Mouse (Mus musculus) heart, embryonic 16.5 days (tissue): ENCODE measurements at regions not wholly inside any gene's neighbourhood (a gene's known extent, or its start where the extent isn't known, plus 50 kb on each side); places are given as distances from the start of the nearest gene placed in this dataset.
A peak's percentile ranks its signal among the peaks of the same experiment; 100 is the strongest.

Experiments
- ATAC-seq: fragments of 200-750 bp; cut with Nextera tagmentation; replicated peaks from 2 replicates; pipeline ENCODE4 v1.8.0; 2017; ENCODE audit warnings: moderate number of reproducible peaks; ENCODE audit not compliant: insufficient read depth, low FRiP score; ENCODE audit errors: extremely low read depth
- H3K27ac ChIP-seq: fragments of 300-500 bp; sonication (generic); 2 replicates; pipeline ENCODE4 v1.5.1; 2014; ENCODE audit warnings: mild to moderate bottlenecking, low read length, control low read depth, moderate library complexity
- H3K27me3 ChIP-seq: fragments of 300-500 bp; sonication (generic); 2 replicates; pipeline ENCODE4 v1.6.1; 2014; ENCODE audit warnings: low read length, mixed read lengths; ENCODE audit not compliant: control insufficient read depth, insufficient read depth
- H3K36me3 ChIP-seq: fragments of 300-500 bp; sonication (generic); 2 replicates; pipeline ENCODE4 v1.6.1; 2014; ENCODE audit not compliant: control insufficient read depth, insufficient read depth
- H3K4me1 ChIP-seq: fragments of 300-500 bp; sonication (generic); 2 replicates; pipeline ENCODE4 v1.6.1; 2014; ENCODE audit warnings: low read length, mixed read lengths; ENCODE audit not compliant: control insufficient read depth, insufficient read depth
- H3K4me2 ChIP-seq: fragments of 300-500 bp; sonication (generic); 2 replicates; pipeline ENCODE4 v1.6.1; 2014; ENCODE audit warnings: low read depth, mild to moderate bottlenecking, control low read depth, low read length
- H3K4me3 ChIP-seq: fragments of 300-500 bp; sonication (generic); 2 replicates; pipeline ENCODE4 v1.5.1; 2014; ENCODE audit warnings: mild to moderate bottlenecking, control low read depth, low read length
- H3K9ac ChIP-seq: fragments of 300-500 bp; sonication (generic); 2 replicates; pipeline ENCODE4 v1.6.1; 2014; ENCODE audit warnings: low read length, control low read depth
- H3K9me3 ChIP-seq: fragments of 300-500 bp; sonication (generic); replicated peaks from 2 replicates; pipeline ENCODE4 v1.6.1; 2016; ENCODE audit warnings: low read length; ENCODE audit not compliant: control insufficient read depth
- WGBS: fragments of 180-500 bp; shearing (Covaris S2); extraction: QIAGEN DNeasy Blood & Tissue Kit; methylation state at CpG from one replicate; pipeline ENCODE4 v1.1.7; 2014; 5-methylcytosine and 5-hydroxymethylcytosine counted together

DNA sequence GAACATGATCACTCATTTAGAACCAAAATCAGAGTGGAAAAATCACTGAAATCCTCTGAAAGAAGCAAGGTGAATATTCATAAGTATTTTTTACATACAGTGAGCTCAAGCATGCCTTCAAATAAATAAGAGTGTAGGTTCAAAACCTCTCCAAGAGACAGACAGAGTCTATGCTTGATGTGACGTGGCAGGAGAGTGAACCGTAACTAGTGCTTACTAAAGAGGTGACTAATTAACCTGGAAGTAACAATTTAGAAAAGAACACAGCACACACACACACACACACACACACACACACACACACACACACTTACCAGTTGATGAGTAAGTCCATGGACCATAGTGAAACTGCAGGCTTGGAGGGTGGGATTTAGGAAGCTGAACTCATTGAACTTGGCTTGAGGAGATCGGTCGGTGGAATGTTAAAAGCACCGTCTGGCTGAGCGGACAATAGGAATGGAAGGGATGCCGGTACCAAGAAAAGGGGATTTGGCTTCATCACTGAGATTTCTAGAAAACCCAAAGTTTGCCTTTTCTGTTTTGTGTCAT is 802.4 kb downstream of the Defb40 start:
- Histone ChIP-seq H3K9ac (no peak overlapping the region), H3K4me2 (no peak overlapping the region), H3K36me3 (no peaks in the 10 kb centered on the region), H3K27ac (no peak overlapping the region), H3K4me3 (no peak overlapping the region), H3K9me3 (no peaks in the 10 kb centered on the region), H3K4me1 (no peaks in the 10 kb centered on the region), H3K27me3 (no peaks in the 10 kb centered on the region)
- 82% methylated on average over 7 of the region's 7 CpGs for WGBS
- ATAC-seq, result no peak

- no peak overlapping the region for H3K9ac ChIP-seq
- no peak for ATAC-seq
- 62% methylated on average over 6 of the region's 6 CpGs for WGBS
- H3K9me3 ChIP-seq, result no peaks in the 10 kb centered on the region
- no peaks in the 10 kb centered on the region for H3K4me1 ChIP-seq
- no peak overlapping the region for H3K27ac ChIP-seq
- H3K4me3 ChIP-seq, result no peak overlapping the region
- no peaks in the 10 kb centered on the region for H3K36me3 ChIP-seq
- no peak overlapping the region for H3K4me2 ChIP-seq
- H3K27me3 ChIP-seq, result no peaks in the 10 kb centered on the region
These were observed 819.4 kb downstream of the Defb40 start for GRCm38 (mm10) chr8:18158619-18159018.

GRCm38 (mm10) chr8:18115333-18116044 is 862.6 kb downstream of the Defb40 start:
- Histone ChIP-seq H3K9me3 (no peaks in the 10 kb centered on the region), H3K27me3 (no peaks in the 10 kb centered on the region), H3K27ac (no peak overlapping the region), H3K36me3 (no peaks in the 10 kb centered on the region), H3K4me1 (no peaks in the 10 kb centered on the region), H3K9ac (no peak overlapping the region), H3K4me3 (no peak overlapping the region), H3K4me2 (no peak overlapping the region)
- ATAC-seq, result peak; percentile 67
- 32% methylated on average over 5 of the region's 5 CpGs for WGBS

- ATAC-seq, result no peak
- no peaks in the 10 kb centered on the region for H3K9me3 ChIP-seq
- no peak overlapping the region for H3K4me3 ChIP-seq
- H3K9ac ChIP-seq, result no peak overlapping the region
- no peak overlapping the region for H3K4me2 ChIP-seq
- WGBS, result 68% methylated on average over 5 of the region's 5 CpGs
- no peak overlapping the region for H3K27ac ChIP-seq
- no peaks in the 10 kb centered on the region for H3K4me1 ChIP-seq
- H3K36me3 ChIP-seq, result no peaks in the 10 kb centered on the region
- H3K27me3 ChIP-seq, result no peaks in the 10 kb centered on the region
These were observed 864.8 kb downstream of the Defb40 start for GRCm38 (mm10) chr8:18113262-18113661.

- H3K27ac ChIP-seq, result no peak overlapping the region
- 55% methylated on average over 2 of the region's 2 CpGs for WGBS
- no peak for ATAC-seq
- no peak overlapping the region for H3K4me2 ChIP-seq
- H3K4me3 ChIP-seq, result no peak overlapping the region
- H3K27me3 ChIP-seq, result no peaks in the 10 kb centered on the region
- H3K9me3 ChIP-seq, result no peaks in the 10 kb centered on the region
- H3K9ac ChIP-seq, result no peak overlapping the region
- no peaks in the 10 kb centered on the region for H3K36me3 ChIP-seq
- H3K4me1 ChIP-seq, result no peaks in the 10 kb centered on the region
These were observed 868.6 kb downstream of the Defb40 start for GRCm38 (mm10) chr8:18109480-18109879.

DNA sequence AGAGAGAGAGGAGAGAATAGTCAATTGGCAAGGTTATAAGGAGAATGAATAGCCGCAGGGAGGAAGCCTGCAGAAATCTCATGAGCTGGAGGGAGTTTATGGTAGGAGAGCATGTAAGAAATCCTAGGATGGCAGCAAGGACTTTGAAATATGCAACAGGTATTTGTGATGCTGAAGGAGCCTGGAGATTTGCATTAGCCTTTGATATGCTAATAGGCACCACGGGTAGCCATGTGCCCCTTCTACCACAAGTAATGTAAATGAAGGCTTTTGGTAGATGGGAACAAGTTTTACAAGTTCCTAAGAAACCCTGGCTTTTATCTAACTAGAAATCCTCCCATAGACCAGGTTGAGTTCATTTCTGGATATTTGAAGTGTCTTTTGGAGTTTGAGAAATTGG is 871.2 kb downstream of the Defb40 start:
- Histone ChIP-seq H3K36me3 (no peaks in the 10 kb centered on the region), H3K27me3 (no peaks in the 10 kb centered on the region), H3K4me2 (no peak overlapping the region), H3K4me3 (no peak overlapping the region), H3K4me1 (no peaks in the 10 kb centered on the region), H3K27ac (no peak overlapping the region), H3K9ac (no peak overlapping the region), H3K9me3 (no peaks in the 10 kb centered on the region)
- WGBS, result 50% methylated on average over 2 of the region's 2 CpGs
- ATAC-seq, result no peak

GRCm38 (mm10) chr8:18065456-18065855 is 912.6 kb downstream of the Defb40 start:
- H3K9ac ChIP-seq, result no peak overlapping the region
- no peaks in the 10 kb centered on the region for H3K36me3 ChIP-seq
- H3K9me3 ChIP-seq, result no peaks in the 10 kb centered on the region
- H3K27ac ChIP-seq, result no peak overlapping the region
- no peaks in the 10 kb centered on the region for H3K27me3 ChIP-seq
- no peak overlapping the region for H3K4me3 ChIP-seq
- H3K4me2 ChIP-seq, result no peak overlapping the region
- H3K4me1 ChIP-seq, result no peaks in the 10 kb centered on the region
- WGBS, result 64% methylated on average over 3 of the region's 3 CpGs
- no peak for ATAC-seq

- 67% methylated on average over 2 of the region's 2 CpGs for WGBS
- no peaks in the 10 kb centered on the region for H3K27me3 ChIP-seq
These were observed 918.5 kb downstream of the Defb40 start for GRCm38 (mm10) chr8:18059526-18059925.

DNA sequence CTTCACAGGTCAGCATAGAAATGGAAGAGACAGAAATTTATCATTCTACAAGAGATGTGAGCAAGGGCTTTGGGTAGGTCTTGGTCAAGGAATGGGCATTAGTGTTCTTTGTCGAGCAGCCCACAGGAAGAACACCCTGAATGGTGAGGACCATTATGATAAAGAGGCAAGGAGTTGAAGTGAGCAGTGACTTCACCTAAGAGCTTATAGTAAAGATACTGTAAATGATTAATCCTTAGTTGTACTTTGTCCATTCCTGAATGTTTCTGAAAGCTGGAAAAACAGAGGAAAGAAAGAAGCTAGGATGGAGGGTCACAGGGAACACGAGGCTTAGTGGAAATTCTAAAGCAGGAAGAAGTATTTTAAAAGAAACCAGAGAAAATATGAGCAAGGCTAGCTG is 956.9 kb downstream of the Defb40 start:
- H3K9ac ChIP-seq, result no peak overlapping the region
- H3K9me3 ChIP-seq, result no peaks in the 10 kb centered on the region
- H3K36me3 ChIP-seq, result no peaks in the 10 kb centered on the region
- H3K4me3 ChIP-seq, result no peak overlapping the region
- WGBS, result 55% methylated on average over 2 of the region's 2 CpGs
- H3K4me1 ChIP-seq, result no peaks in the 10 kb centered on the region
- no peaks in the 10 kb centered on the region for H3K27me3 ChIP-seq
- no peak for ATAC-seq
- H3K4me2 ChIP-seq, result no peak overlapping the region
- H3K27ac ChIP-seq, result no peak overlapping the region

More at GRCm38 (mm10) chr8:18059526-18059925, 918.5 kb downstream of the Defb40 start:
- no peak overlapping the region for H3K4me3 ChIP-seq
- no peak overlapping the region for H3K9ac ChIP-seq
- no peak overlapping the region for H3K4me2 ChIP-seq
- no peak for ATAC-seq
- H3K27ac ChIP-seq, result no peak overlapping the region
- H3K4me1 ChIP-seq, result no peaks in the 10 kb centered on the region
- H3K36me3 ChIP-seq, result no peaks in the 10 kb centered on the region
- H3K9me3 ChIP-seq, result no peaks in the 10 kb centered on the region
